Mouse (Mus musculus): ENCODE measurements around the gene Chd1. TPM values are rescaled to one million over a fixed set of nuclear protein-coding genes. Genes with fewer than 3 reads are reported as not detected.

The Chd1 gene
- polyA plus RNA-seq (2016; fragmentation: Nextera tagmentation; extraction: Ambion mirVana) = 27.8 and 28.0 TPM in 2 replicates

GRCm38 (mm10) chr17:15704475-15705300 is at the start of gene Chd1:
TSS of gene Chd1 (plus strand) at chr17:15704967.
- no peaks in the 10 kb centered on the region for H3K9me3 ChIP-seq (replicated peaks)
- H3K9ac ChIP-seq = peak within 1 kb of the TSS; percentile 98
- H3K36me3 ChIP-seq = peaks cover 10% of the 10 kb centered on the region
- under 1% methylated on average over 74 of the region's 124 CpGs for WGBS
- H3K4me2 ChIP-seq = peak within 1 kb of the TSS; percentile 80
- peaks cover 3% of the 10 kb centered on the region for H3K4me1 ChIP-seq (replicated peaks)
- peak within 1 kb of the TSS; percentile 99 for H3K4me3 ChIP-seq
- peak; percentile 96 for ATAC-seq (ENCODE audit: insufficient number of reproducible peaks, low FRiP score)
- H3K27me3 ChIP-seq (replicated peaks) = no peaks in the 10 kb centered on the region
- peak within 1 kb of the TSS; percentile 98 for H3K27ac ChIP-seq (ENCODE audit: poor library complexity, severe bottlenecking)

DNA sequence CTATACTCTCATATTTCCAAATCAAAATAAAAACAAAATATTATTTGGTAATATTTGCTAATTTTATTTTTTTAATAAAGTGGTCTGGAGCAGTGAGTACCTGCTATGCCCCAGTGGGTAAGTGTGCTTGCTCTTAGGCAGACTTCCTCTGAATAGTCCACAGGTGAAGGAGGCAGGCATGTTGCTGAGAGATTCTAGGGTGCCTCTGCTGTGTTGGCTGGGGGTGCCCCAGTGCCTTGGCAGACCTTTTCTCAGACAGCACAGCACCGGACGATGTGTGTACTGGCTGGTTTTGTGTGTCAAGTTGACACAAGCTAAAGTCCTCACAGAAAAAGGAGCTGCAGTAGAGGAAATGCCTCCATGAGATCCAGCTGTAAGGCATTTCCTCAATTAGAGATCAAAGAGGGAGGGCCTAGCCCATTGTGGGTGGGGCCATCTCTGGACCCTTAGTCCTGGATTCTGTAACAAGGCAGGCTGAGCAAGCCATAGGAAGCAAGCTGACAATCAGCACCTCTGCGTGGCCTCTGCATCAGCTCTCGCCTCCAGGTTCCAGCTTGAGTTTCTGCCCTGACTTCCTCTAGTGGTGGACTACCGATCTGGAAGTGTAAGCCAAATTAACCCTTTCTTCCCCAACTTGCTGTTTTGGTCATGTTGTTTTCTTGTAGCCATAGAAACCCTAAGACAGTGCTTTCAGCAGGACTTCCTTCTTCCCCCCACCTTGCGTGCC is 47.7 kb upstream of the Chd1 start:
- Histone ChIP-seq H3K4me2 (peak overlapping the region; percentile 38), H3K27me3 (replicated peaks) (no peaks in the 10 kb centered on the region), H3K4me3 (no peak overlapping the region), H3K9me3 (replicated peaks) (no peaks in the 10 kb centered on the region), H3K36me3 (no peaks in the 10 kb centered on the region), H3K4me1 (replicated peaks) (peaks cover 9% of the 10 kb centered on the region; the same call in 1 of the 2 replicates), H3K9ac (no peak overlapping the region), H3K27ac (ENCODE audit: poor library complexity, severe bottlenecking) (0 out of 2 replicates have a peak overlapping the region, but pooled peaks have one; percentile 25)
- ATAC-seq (ENCODE audit: insufficient number of reproducible peaks, low FRiP score) = peak; percentile 88
- 22% methylated on average over 6 of the region's 6 CpGs for WGBS

- H3K4me2 ChIP-seq = no peak overlapping the region
- WGBS = 71% methylated on average over 5 of the region's 5 CpGs
- no peak for ATAC-seq (ENCODE audit: insufficient number of reproducible peaks, low FRiP score)
Measured at GRCm38 (mm10) chr17:15672870-15673269, 31.9 kb upstream of the Chd1 start.

GRCm38 (mm10) chr17:15677970-15678645 is 26.7 kb upstream of the Chd1 start:
- no peak overlapping the region for H3K27ac ChIP-seq (ENCODE audit: poor library complexity, severe bottlenecking)
- H3K4me1 ChIP-seq (replicated peaks) = no peaks in the 10 kb centered on the region

More at GRCm38 (mm10) chr17:15672870-15673269, 31.9 kb upstream of the Chd1 start:
- no peaks in the 10 kb centered on the region for H3K27me3 ChIP-seq (replicated peaks)
- H3K4me3 ChIP-seq = no peak overlapping the region
- H3K27ac ChIP-seq (ENCODE audit: poor library complexity, severe bottlenecking) = no peak overlapping the region
- no peaks in the 10 kb centered on the region for H3K4me1 ChIP-seq (replicated peaks)
- no peaks in the 10 kb centered on the region for H3K9me3 ChIP-seq (replicated peaks)
- no peaks in the 10 kb centered on the region for H3K36me3 ChIP-seq
- no peak overlapping the region for H3K9ac ChIP-seq

GRCm38 (mm10) chr17:15679966-15680630 is 24.7 kb upstream of the Chd1 start:
- no peak overlapping the region for H3K9ac ChIP-seq
- H3K4me2 ChIP-seq = no peak overlapping the region
- H3K36me3 ChIP-seq = no peaks in the 10 kb centered on the region
- no peak for ATAC-seq (ENCODE audit: insufficient number of reproducible peaks, low FRiP score)
- no peaks in the 10 kb centered on the region for H3K9me3 ChIP-seq (replicated peaks)
- H3K4me3 ChIP-seq = no peak overlapping the region
- no peak overlapping the region for H3K27ac ChIP-seq (ENCODE audit: poor library complexity, severe bottlenecking)
- WGBS = 78% methylated on average over 9 of the region's 9 CpGs
- no peaks in the 10 kb centered on the region for H3K27me3 ChIP-seq (replicated peaks)
- H3K4me1 ChIP-seq (replicated peaks) = no peaks in the 10 kb centered on the region

More at GRCm38 (mm10) chr17:15677970-15678645, 26.7 kb upstream of the Chd1 start:
- H3K9me3 ChIP-seq (replicated peaks) = no peaks in the 10 kb centered on the region
- H3K9ac ChIP-seq = no peak overlapping the region
- H3K36me3 ChIP-seq = no peaks in the 10 kb centered on the region
- ATAC-seq (ENCODE audit: insufficient number of reproducible peaks, low FRiP score) = no peak
- H3K27me3 ChIP-seq (replicated peaks) = no peaks in the 10 kb centered on the region
- H3K4me3 ChIP-seq = no peak overlapping the region
- WGBS = 49% methylated on average over 6 of the region's 6 CpGs
- no peak overlapping the region for H3K4me2 ChIP-seq

DNA sequence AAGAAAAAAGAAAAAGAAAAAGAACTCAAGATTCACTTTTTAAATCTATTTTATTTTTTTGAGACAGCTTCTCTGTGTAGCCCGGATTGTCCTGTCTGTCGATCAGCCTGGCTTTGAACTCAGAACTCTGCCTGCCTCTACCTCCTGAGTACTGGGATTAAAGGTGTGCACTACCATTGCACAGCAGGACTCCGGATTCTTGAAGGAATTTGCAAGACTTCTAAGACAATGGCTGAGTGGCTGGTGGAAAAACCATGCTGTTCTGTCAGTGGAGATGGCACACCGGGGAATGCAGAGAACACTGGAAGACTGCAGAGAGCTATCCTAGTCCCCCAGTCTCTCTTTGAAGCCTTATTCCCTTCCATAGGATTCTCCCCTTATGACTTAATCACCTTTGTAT is 24.1 kb upstream of the Chd1 start:
- Histone ChIP-seq H3K4me3 (no peak overlapping the region), H3K27ac (ENCODE audit: poor library complexity, severe bottlenecking) (no peak overlapping the region), H3K4me1 (replicated peaks) (no peaks in the 10 kb centered on the region), H3K4me2 (no peak overlapping the region), H3K9ac (no peak overlapping the region), H3K36me3 (no peaks in the 10 kb centered on the region), H3K27me3 (replicated peaks) (no peaks in the 10 kb centered on the region), H3K9me3 (replicated peaks) (no peaks in the 10 kb centered on the region)
- ATAC-seq (ENCODE audit: insufficient number of reproducible peaks, low FRiP score) = no peak
- 83% methylated on average over 4 of the region's 4 CpGs for WGBS

GRCm38 (mm10) chr17:15686396-15686795 is 18.4 kb upstream of the Chd1 start:
- Histone ChIP-seq H3K4me1 (replicated peaks) (no peaks in the 10 kb centered on the region), H3K4me2 (no peak overlapping the region), H3K9me3 (replicated peaks) (no peaks in the 10 kb centered on the region), H3K4me3 (no peak overlapping the region), H3K27ac (ENCODE audit: poor library complexity, severe bottlenecking) (no peak overlapping the region), H3K36me3 (no peaks in the 10 kb centered on the region), H3K9ac (no peak overlapping the region), H3K27me3 (replicated peaks) (no peaks in the 10 kb centered on the region)
- 81% methylated on average over 5 of the region's 5 CpGs for WGBS
- ATAC-seq (ENCODE audit: insufficient number of reproducible peaks, low FRiP score) = no peak

GRCm38 (mm10) chr17:15690304-15690703 is 14.5 kb upstream of the Chd1 start:
- Histone ChIP-seq H3K4me3 (no peak overlapping the region), H3K4me2 (no peak overlapping the region), H3K9me3 (replicated peaks) (no peaks in the 10 kb centered on the region), H3K4me1 (replicated peaks) (no peaks in the 10 kb centered on the region), H3K27me3 (replicated peaks) (no peaks in the 10 kb centered on the region), H3K36me3 (no peaks in the 10 kb centered on the region), H3K9ac (no peak overlapping the region), H3K27ac (ENCODE audit: poor library complexity, severe bottlenecking) (no peak overlapping the region)
- no peak for ATAC-seq (ENCODE audit: insufficient number of reproducible peaks, low FRiP score)
- 59% methylated on average over 1 of the region's 1 CpGs for WGBS

DNA sequence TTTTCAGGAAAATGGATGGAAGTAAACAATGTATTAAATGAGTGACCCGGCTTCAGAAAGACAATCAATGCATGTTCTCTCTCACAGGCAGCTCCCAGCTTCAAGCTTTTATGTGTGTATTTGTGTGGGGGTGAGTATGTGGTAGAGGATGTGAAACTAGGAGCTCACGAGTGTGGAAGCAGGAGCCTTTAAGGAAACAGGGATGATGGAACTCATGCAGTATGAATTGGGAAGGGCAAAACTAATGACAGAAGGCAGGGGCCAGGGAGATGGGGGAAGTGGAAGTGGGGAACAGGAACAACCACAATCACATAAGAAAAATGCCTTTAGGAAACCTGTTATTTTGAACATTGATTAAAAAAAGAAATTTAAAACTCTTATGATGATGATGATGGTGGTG is 9.2 kb upstream of the Chd1 start:
- no peak for ATAC-seq (ENCODE audit: insufficient number of reproducible peaks, low FRiP score)
- Histone ChIP-seq H3K9me3 (replicated peaks) (no peaks in the 10 kb centered on the region), H3K4me2 (no peak overlapping the region), H3K27me3 (replicated peaks) (no peaks in the 10 kb centered on the region), H3K4me3 (no peak overlapping the region), H3K27ac (ENCODE audit: poor library complexity, severe bottlenecking) (no peak overlapping the region), H3K9ac (no peak overlapping the region), H3K36me3 (no peaks in the 10 kb centered on the region), H3K4me1 (replicated peaks) (no peaks in the 10 kb centered on the region)
- WGBS = 78% methylated on average over 2 of the region's 2 CpGs

- H3K4me1 ChIP-seq (replicated peaks) = no peaks in the 10 kb centered on the region; the same call in 1 of the 2 replicates
Measured at GRCm38 (mm10) chr17:15698956-15699355, 5.8 kb upstream of the Chd1 start.

More at GRCm38 (mm10) chr17:15698956-15699355, 5.8 kb upstream of the Chd1 start:
- no peak overlapping the region for H3K27ac ChIP-seq (ENCODE audit: poor library complexity, severe bottlenecking)
- H3K9me3 ChIP-seq (replicated peaks) = no peaks in the 10 kb centered on the region
- no peak for ATAC-seq (ENCODE audit: insufficient number of reproducible peaks, low FRiP score)
- H3K4me3 ChIP-seq = no peak overlapping the region
- 77% methylated on average over 3 of the region's 3 CpGs for WGBS
- no peaks in the 10 kb centered on the region for H3K27me3 ChIP-seq (replicated peaks)
- no peak overlapping the region for H3K4me2 ChIP-seq
- no peaks in the 10 kb centered on the region for H3K36me3 ChIP-seq
- no peak overlapping the region for H3K9ac ChIP-seq

All from heart, embryonic 12.5 days (tissue).